Mouse (Mus musculus): ENCODE measurements at regions not wholly inside any gene's neighbourhood (a gene's known extent, or its start where the extent isn't known, plus 50 kb on each side); places are given as distances from the start of the nearest gene placed in this dataset.

GRCm38 (mm10) chr5:72245382-72245781 is 77.4 kb upstream of the Commd8 start:
- Histone ChIP-seq H3K4me3 (replicated peaks; ENCODE audit: control insufficient read depth, low read depth, low read length) (no peak overlapping the region), H3K27ac (ENCODE audit: control insufficient read depth, insufficient read depth, low read depth, low read length, poor library complexity) (no peak overlapping the region), H3K4me1 (ENCODE audit: control insufficient read depth, insufficient read depth, low read length) (no peaks in the 10 kb centered on the region)
- WGBS = 89% methylated on average over 5 of the region's 5 CpGs
- TF ChIP-seq CTCF (IDR thresholded peaks at IDR 0.05; ENCODE audit: control insufficient read depth, insufficient read depth, low read length) (no peak), POLR2A (IDR thresholded peaks at IDR 0.05; ENCODE audit: borderline replicate concordance, control insufficient read depth, low read depth, low read length) (no peak)

DNA sequence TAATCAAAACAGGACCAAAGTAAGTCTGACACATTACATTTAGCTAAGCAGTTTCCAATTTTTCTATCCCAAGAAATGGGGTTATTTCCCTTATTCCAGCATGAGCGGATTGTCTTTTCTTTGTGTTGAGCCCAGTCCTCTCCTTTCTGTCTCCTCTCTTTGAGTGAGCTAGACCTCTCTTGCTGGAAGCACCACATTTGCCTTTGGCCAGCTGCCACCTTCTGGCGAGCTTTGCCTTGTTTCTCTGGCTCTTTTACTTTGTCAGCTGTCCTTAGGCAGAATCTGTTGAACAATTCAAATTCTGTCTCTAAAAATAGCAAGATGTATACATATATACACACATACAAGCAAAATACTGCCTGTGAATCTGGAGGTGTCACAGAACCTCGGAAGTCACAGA is 76.1 kb upstream of the Commd8 start:
- Histone ChIP-seq H3K27ac (ENCODE audit: control insufficient read depth, insufficient read depth, low read depth, low read length, poor library complexity) (no peak overlapping the region), H3K4me1 (ENCODE audit: control insufficient read depth, insufficient read depth, low read length) (no peaks in the 10 kb centered on the region), H3K4me3 (replicated peaks; ENCODE audit: control insufficient read depth, low read depth, low read length) (no peak overlapping the region)
- WGBS = 71% methylated on average over 3 of the region's 3 CpGs
- TF ChIP-seq POLR2A (IDR thresholded peaks at IDR 0.05; ENCODE audit: borderline replicate concordance, control insufficient read depth, low read depth, low read length) = no peak
- 0 out of 2 replicates have a peak, but pooled peaks have one; percentile 15 for TF ChIP-seq CTCF (IDR thresholded peaks at IDR 0.05; ENCODE audit: control insufficient read depth, insufficient read depth, low read length)

- H3K4me3 ChIP-seq (replicated peaks; ENCODE audit: control insufficient read depth, low read depth, low read length) = no peak overlapping the region
- TF ChIP-seq CTCF (IDR thresholded peaks at IDR 0.05; ENCODE audit: control insufficient read depth, insufficient read depth, low read length) (no peak), POLR2A (IDR thresholded peaks at IDR 0.05; ENCODE audit: borderline replicate concordance, control insufficient read depth, low read depth, low read length) (no peak)
- WGBS = 60% methylated on average over 3 of the region's 3 CpGs
Measured at GRCm38 (mm10) chr5:72242981-72243380, 75.0 kb upstream of the Commd8 start.

DNA sequence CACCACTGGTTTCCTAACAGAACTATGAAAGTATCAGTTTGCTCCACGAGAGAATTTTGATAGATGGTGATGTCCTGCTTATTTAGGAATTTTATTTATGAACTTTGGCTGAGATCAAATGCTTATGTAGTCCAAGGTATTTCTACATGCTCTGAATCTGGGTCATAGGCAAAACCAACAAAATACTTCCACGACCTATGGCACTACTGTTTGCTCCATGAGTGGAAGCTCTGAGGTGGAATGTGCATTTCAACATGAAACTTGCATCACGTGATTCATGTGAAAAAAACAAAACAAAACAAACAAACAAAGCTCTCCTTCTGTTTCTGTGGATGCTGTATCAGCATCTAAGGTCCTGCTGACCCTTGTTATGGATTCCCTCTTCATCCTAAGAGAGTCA is 73.5 kb upstream of the Commd8 start:
- WGBS = 82% methylated on average over 3 of the region's 3 CpGs
- no peak for TF ChIP-seq CTCF (IDR thresholded peaks at IDR 0.05; ENCODE audit: control insufficient read depth, insufficient read depth, low read length)
- TF ChIP-seq POLR2A (IDR thresholded peaks at IDR 0.05; ENCODE audit: borderline replicate concordance, control insufficient read depth, low read depth, low read length) = no peak
- Histone ChIP-seq H3K27ac (ENCODE audit: control insufficient read depth, insufficient read depth, low read depth, low read length, poor library complexity) (no peak overlapping the region), H3K4me1 (ENCODE audit: control insufficient read depth, insufficient read depth, low read length) (no peaks in the 10 kb centered on the region), H3K4me3 (replicated peaks; ENCODE audit: control insufficient read depth, low read depth, low read length) (no peak overlapping the region)

More at GRCm38 (mm10) chr5:72242981-72243380, 75.0 kb upstream of the Commd8 start:
- Histone ChIP-seq H3K27ac (ENCODE audit: control insufficient read depth, insufficient read depth, low read depth, low read length, poor library complexity) (no peak overlapping the region), H3K4me1 (ENCODE audit: control insufficient read depth, insufficient read depth, low read length) (no peaks in the 10 kb centered on the region)

DNA sequence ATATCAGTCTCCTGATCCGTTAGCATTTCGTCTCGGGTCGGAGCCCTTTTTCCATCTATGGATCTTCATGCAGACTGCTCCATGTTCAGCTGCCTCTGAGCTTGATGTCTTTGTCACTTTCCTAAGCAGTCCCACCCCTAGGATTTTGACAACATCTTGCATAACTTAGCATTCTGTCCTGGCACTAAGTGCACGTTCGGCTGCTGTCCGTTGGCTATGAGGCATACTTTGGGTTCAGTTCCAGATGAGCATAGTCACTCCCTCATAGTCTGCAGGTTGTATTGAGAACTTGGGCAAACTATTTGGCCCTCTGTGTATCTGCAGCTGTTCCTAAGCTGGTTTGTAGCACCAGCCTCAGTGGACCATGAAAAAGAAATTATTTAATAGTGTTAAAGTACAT is 72.3 kb upstream of the Commd8 start:
- TF ChIP-seq CTCF (IDR thresholded peaks at IDR 0.05; ENCODE audit: control insufficient read depth, insufficient read depth, low read length) (no peak), POLR2A (IDR thresholded peaks at IDR 0.05; ENCODE audit: borderline replicate concordance, control insufficient read depth, low read depth, low read length) (no peak)
- no peaks in the 10 kb centered on the region for H3K4me1 ChIP-seq (ENCODE audit: control insufficient read depth, insufficient read depth, low read length)
- no peak overlapping the region for H3K27ac ChIP-seq (ENCODE audit: control insufficient read depth, insufficient read depth, low read depth, low read length, poor library complexity)
- WGBS = 81% methylated on average over 7 of the region's 7 CpGs
- H3K4me3 ChIP-seq (replicated peaks; ENCODE audit: control insufficient read depth, low read depth, low read length) = no peak overlapping the region

GRCm38 (mm10) chr5:72227002-72227401 is 59.0 kb upstream of the Commd8 start:
- TF ChIP-seq POLR2A (IDR thresholded peaks at IDR 0.05; ENCODE audit: borderline replicate concordance, control insufficient read depth, low read depth, low read length) (no peak), CTCF (IDR thresholded peaks at IDR 0.05; ENCODE audit: control insufficient read depth, insufficient read depth, low read length) (no peak)
- WGBS = 85% methylated on average over 5 of the region's 5 CpGs
- no peak overlapping the region for H3K4me3 ChIP-seq (replicated peaks; ENCODE audit: control insufficient read depth, low read depth, low read length)
- H3K4me1 ChIP-seq (ENCODE audit: control insufficient read depth, insufficient read depth, low read length) = peaks cover 4% of the 10 kb centered on the region; the same call in 1 of the 2 replicates
- no peak overlapping the region for H3K27ac ChIP-seq (ENCODE audit: control insufficient read depth, insufficient read depth, low read depth, low read length, poor library complexity)

GRCm38 (mm10) chr5:72225576-72226298 is 57.7 kb upstream of the Commd8 start:
- no peak for TF ChIP-seq POLR2A (IDR thresholded peaks at IDR 0.05; ENCODE audit: borderline replicate concordance, control insufficient read depth, low read depth, low read length)
- TF ChIP-seq CTCF (IDR thresholded peaks at IDR 0.05; ENCODE audit: control insufficient read depth, insufficient read depth, low read length) = no peak
- Histone ChIP-seq H3K4me1 (ENCODE audit: control insufficient read depth, insufficient read depth, low read length) (peaks cover 4% of the 10 kb centered on the region; the same call in 1 of the 2 replicates), H3K27ac (ENCODE audit: control insufficient read depth, insufficient read depth, low read depth, low read length, poor library complexity) (peak overlapping the region; percentile 49), H3K4me3 (replicated peaks; ENCODE audit: control insufficient read depth, low read depth, low read length) (no peak overlapping the region)
- WGBS = 65% methylated on average over 13 of the region's 13 CpGs

DNA sequence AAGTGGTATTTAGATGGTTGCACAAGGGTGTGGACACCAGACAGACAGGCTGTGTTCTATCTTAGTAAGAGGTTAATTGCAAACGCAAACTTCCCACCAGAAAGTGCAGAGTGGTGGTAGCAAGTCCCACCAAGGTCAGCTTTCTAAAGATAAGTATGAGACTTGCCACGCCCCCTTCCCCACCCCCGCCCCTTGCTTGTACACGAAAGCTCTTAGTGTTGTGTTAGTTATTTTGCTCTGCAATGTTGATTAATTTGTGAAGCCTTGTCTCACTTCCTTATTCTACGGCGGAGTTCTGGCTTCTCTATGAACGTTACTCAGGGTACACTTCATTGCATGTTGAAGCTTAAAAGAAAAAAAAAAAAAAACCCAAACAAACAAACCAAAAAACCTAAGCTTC is 57.1 kb upstream of the Commd8 start:
- H3K4me3 ChIP-seq (replicated peaks; ENCODE audit: control insufficient read depth, low read depth, low read length) = no peak overlapping the region
- peaks cover 4% of the 10 kb centered on the region; the same call in 1 of the 2 replicates for H3K4me1 ChIP-seq (ENCODE audit: control insufficient read depth, insufficient read depth, low read length)
- 2% methylated on average over 7 of the region's 7 CpGs for WGBS
- peak overlapping the region; percentile 49; the same call in 1 of the 2 replicates for H3K27ac ChIP-seq (ENCODE audit: control insufficient read depth, insufficient read depth, low read depth, low read length, poor library complexity)
- TF ChIP-seq CTCF (IDR thresholded peaks at IDR 0.05; ENCODE audit: control insufficient read depth, insufficient read depth, low read length) (no peak), POLR2A (IDR thresholded peaks at IDR 0.05; ENCODE audit: borderline replicate concordance, control insufficient read depth, low read depth, low read length) (no peak)
